Mouse (Mus musculus): ENCODE results near the gene P2ry12.

DNA sequence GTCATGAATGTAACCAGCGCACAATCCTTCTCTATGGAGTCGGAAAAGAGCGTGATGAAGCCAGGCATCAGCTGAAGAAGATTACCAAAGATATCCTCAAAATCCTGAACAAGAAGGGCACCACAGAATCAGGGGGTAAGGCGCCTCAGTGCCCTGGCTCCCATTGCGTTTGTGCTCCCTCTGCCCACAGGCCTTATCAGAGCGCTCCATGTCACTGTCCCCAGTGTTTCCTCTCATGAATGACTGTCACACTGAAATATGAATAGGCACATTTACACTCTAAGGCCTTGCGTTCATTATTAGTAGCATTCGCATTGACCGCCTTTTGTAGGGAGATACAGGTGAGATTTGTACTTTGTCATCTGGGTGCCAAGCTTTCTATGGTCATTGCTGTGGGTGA lies 35.0 kb downstream of the P2ry12 start:
- no peak for TF ChIP-seq CTCF (IDR thresholded peaks at IDR 0.05; ENCODE audit: low read depth)
- no peak for TF ChIP-seq EP300 (IDR thresholded peaks at IDR 0.05; ENCODE audit: low read depth)
